Mouse (Mus musculus) granulocyte monocyte progenitor cell, adult 5-6 weeks (primary cell): ENCODE results near the gene Strn4. TPM values are rescaled to one million over a fixed set of nuclear protein-coding genes. Genes with fewer than 3 reads are reported as not detected.

ENCODE experiments used
- ATAC-seq: replicated peaks from 2 replicates; pipeline ENCODE4 v1.8.0; 2016; ENCODE audit warnings: mild to moderate bottlenecking, moderate TSS enrichment, inconsistent platforms; ENCODE audit not compliant: poor library complexity, severe bottlenecking
- total RNA-seq, 2 experiments: library from RNA; stranded (forward) in 1 of 2; stranded (reverse) in 1 of 2; fragments of 200-712, 200-1000 nt in 1 of 2; fragments of >200 nt in 1 of 2; fragmentation: Nextera tagmentation in 1 of 2; gene quantifications; 2 replicates each; pipeline ENCODE4 v1.2.3; 2014 to 2017

The Strn4 gene
- total RNA-seq, 2 experiments from 2014 or later, result 47.0 to 50.4 TPM

DNA sequence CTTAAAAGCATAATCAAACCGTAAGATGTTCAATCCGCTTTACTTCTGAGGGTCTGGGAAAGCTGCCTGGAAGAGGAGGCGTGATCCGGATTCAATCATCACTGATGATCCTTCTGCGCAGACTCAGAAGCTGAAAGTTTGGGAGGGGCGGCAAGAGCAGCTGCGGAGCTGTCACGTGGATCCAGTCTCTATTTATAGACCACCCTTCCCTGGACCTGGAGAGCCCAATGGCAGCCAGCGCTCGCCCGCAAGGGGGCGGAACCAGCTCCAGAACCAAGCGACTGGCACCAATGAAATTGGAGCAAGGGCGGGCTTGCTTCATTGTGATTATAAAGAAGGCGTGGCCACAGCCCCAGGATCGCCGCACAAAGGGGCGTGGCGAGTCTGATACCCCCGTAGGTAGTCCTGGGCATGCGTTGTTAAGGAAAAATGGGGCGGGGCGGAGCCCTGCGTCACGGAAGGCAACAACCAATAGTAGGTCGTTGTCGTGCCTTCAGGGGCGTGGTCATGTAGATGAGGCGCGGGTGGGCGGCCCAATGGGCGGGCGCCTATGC lies 59.1 kb downstream of the Strn4 start:
- ATAC-seq, result peak; percentile 85

DNA sequence AGATGAGACGGTGACA lies 59.4 kb downstream of the Strn4 start, which contains the start of gene Dact3:
Dact3 (plus strand) TSS at position 8 of the 16 bp plus-strand sequence.
- ATAC-seq, result no peak

DNA sequence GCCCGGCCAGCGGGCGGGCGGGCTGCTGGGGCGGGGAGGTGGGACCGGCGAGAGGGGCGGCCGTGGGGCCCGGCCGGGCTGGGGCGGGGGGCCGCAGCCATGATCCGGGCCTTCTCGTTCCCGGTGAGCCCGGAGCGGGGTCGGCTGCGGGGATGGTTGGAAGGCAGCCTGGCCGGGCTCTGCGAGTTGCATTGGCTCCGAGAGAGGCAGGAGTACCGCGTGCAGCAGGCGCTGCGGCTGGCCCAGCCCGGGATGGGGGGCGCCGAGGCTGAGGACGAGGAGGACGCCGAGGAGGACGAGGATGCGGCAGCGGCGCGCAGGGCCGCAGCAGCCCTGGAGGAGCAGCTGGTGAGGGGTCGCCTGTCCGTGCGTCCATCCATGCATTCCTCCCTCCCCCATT lies 59.6 kb downstream of the Strn4 start:
- ATAC-seq, result 0 out of 2 replicates have a peak, but pooled peaks have one; percentile 0

DNA sequence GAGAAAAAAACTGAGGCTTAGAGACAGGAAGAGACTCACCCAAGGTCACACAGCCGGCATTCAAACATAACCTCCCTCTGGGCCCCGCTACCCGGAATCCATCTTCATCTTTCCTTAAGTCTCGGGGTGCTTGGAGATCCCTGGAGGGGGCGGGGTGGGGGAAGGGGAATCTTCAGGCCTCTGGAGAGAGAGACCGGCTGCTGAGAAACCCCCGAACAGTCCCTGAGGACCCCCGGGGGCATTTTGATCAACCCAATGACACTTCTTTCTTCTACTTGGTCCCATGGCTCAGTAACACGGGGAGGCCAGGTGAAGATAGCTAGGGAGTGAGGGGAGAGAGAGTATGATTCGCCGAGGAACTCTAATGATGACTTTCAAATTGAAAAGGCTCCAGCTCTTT lies 60.3 kb downstream of the Strn4 start:
- no peak for ATAC-seq

DNA sequence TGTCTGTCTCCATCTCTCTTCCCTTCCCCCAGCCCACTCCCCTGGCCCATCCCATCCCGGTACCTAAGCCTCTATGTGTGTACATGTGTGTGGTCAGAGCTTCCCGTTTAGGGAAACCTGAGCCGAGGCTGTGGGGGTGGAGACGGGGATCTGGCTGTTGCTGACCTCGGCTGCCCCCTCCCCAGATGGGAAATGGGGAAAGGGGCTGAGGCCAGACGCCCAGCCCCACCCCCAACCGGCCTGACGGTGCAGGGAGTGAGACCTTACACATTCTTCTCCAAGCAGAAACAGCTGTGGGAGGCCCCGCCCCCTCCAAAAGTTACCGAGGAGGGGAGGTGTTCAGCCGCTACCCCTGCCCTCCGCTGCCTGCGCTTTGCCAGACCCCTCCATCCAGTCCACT lies 60.9 kb downstream of the Strn4 start:
- ATAC-seq, result peak; percentile 10

DNA sequence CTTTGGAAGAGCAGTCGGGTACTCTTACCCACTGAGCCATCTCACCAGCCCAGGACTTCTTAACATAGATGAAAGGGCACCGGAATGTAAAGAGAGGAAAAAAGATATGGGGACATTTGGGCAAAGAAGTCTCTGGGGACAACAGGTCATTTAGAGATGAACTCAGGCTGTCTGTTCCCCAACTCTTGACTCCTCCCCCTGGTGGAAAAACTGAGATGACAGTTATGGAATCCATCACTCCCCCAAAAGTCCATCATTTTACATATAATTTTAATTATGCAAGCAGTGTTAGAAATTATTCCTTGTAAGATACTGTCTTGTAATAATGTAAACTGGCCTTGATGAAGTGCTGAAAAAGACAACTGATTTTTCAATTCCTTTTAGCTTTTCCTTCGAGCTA lies 62.0 kb downstream of the Strn4 start:
- ATAC-seq, result no peak

DNA sequence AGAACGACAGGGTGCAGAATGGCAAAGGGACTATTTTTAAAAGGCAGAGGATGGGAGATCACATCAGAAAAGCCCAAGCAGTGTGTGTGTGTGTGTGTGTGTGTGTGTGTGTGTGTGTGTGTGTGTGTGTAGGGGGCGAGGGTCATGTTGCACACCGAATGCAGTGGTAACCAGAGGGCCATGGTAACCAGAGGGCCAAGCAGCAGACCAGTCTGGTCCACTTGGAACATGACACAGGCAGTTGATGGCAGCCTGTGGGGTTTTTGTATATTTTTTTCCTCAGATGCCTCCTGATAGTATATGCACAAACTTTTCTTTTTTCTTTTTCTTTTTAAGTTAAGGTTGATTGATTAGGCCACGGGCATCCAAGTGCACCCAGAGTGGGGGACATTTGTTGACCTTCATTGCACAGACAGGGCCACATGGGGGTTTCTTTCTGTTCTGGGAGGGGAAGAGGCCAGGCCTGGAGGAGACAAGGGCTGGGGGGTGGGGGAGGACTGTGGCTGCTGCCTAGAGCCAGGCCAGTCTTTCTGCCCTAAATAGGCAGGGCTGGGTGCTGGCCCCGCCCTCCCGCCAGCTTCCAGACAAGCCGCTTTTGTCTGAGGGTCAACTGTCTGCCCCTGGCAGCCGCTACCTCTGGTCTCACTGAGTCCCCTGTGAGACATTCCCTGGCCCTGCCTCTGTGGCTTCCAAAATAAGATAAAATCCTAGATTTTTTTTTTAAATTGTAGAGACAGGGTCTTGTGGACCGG lies 64.3 kb downstream of the Strn4 start:
- no peak for ATAC-seq

DNA sequence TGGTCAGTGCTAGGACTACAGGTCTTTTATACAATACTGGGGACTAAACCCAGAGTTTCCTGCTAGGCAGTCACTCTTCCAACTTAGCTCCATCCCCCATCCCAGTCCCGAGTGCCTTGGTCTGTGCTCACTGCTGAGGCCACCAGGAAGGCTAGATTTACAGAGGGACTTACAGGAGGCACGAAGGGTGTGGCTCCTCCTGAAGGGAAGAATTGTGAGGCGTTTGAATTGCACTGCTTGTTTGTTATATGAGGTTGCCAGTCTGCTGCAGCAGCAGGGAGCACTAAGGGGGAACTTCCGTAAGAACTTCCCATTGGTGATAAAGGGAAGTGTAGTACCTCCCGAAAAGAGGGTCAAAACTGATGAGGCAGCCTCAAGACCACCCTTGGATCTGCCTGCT lies 64.9 kb downstream of the Strn4 start:
- ATAC-seq, result no peak

DNA sequence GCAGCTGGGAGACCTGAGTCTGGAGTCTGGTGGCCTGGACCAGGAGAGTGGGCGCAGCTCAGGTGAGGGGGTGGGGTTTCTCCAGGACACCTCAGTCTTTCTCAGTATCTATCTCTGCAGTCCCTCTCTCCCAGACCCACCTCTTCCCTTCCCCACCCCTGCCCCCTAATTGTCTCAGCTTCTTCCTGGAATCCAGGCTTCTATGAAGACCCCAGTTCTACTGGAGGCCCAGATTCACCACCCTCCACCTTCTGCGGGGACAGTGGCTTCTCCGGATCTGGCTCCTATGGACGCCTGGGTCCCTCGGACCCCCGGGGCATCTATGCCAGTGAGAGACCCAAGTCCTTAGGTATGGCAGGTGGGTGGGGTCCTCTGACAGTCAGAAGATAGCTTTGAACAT lies 67.5 kb downstream of the Strn4 start:
- ATAC-seq, result no peak

DNA sequence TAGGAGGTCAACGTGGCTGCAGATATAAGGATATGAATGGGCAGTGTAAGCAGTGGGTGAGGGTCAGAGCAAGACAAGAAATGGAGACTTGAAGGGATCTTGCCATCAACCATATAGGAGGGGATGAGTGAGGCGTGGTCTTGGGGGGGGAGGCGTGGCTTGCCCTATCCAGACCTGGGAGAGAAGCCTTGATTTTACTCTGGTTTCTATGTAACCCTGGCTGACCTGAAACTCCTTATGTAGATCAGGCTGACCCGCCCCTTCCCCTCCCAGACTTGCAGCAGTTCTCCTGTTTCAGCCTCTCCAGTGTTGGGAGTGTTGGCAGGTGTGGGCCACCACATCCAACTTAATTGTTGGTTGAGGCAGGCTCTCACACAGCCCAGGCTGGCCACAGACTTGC lies 68.6 kb downstream of the Strn4 start:
- ATAC-seq, result no peak

DNA sequence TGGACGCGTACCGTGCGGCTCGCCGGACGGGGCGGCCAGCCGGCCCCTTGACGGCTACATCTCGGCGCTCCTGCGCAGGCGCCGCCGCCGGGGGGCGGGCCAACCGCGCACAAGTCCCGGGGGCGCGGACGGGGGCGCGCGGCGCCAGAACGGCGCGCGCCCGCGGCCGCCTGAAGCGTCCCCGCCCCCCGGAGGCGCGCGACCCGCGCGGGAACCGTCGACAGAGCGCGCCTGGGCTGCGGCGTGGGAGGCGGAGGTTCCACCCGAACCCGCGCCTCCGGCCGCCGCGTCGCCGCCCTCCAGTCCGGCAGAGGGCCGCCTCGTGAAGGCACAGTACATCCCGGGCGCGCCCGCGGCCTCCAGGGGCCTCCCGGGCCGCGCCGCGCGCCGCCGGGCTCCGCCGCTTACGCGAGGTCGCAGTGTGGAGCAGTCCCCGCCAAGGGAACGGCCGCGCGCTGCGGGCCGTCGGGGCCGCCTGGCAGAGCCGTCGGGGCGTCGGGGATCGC lies 69.6 kb downstream of the Strn4 start:
- ATAC-seq, result peak; percentile 24; the same call in 1 of the 2 replicates

DNA sequence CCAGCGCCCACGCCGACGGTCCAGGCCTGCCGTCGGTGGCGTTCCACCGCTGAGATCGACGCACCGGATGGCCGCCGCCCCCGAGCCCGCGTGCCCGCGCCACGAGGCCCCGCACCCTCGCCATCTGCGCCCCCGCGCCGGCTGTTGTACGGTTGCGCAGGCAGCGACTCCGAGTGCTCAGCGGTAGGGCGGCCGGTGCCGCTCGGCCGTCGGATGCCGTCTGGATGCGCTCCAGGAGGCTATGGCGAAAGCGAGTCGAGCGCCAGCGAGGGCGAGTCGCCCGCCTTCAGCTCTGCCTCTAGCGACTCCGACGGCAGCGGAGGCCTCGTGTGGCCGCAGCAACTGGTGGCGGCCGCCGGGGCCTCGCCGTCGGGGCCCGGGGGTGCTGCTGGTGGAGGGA lies 70.2 kb downstream of the Strn4 start:
- no peak for ATAC-seq

Other genes with a start within 250 kb of the Strn4 start
- 7.6 and 10.9 TPM in 2 replicates for gene Arhgap35, start 200.9 kb upstream of the Strn4 start, total RNA-seq (2014; fragmentation: Nextera tagmentation)
- 6.6 and 7.6 TPM in 2 replicates for gene Arhgap35, start 200.9 kb upstream of the Strn4 start, total RNA-seq (2017)
- gene Ceacam15, start 140.2 kb upstream of the Strn4 start, total RNA-seq (2014; fragmentation: Nextera tagmentation), result not detected in 2 replicates
- gene Ceacam15, start 140.2 kb upstream of the Strn4 start, total RNA-seq (2017), result not detected in 2 replicates
- gene Ceacam9, start 94.0 kb upstream of the Strn4 start, total RNA-seq (2014; fragmentation: Nextera tagmentation), result not detected in 2 replicates
- gene Ceacam9, start 94.0 kb upstream of the Strn4 start, total RNA-seq (2017), result not detected in 2 replicates
- gene Ap2s1, start 77.5 kb upstream of the Strn4 start, total RNA-seq (2014; fragmentation: Nextera tagmentation), result 141 and 168 TPM in 2 replicates
- 102 and 128 TPM in 2 replicates for gene Ap2s1, start 77.5 kb upstream of the Strn4 start, total RNA-seq (2017)
- 110 and 118 TPM in 2 replicates for gene Slc1a5, start 34.5 kb upstream of the Strn4 start, total RNA-seq (2014; fragmentation: Nextera tagmentation)
- 46.4 and 47.2 TPM in 2 replicates for gene Slc1a5, start 34.5 kb upstream of the Strn4 start, total RNA-seq (2017)
- 8.1 and 10.5 TPM in 2 replicates for gene Fkrp, start 843 bp downstream of the Strn4 start, total RNA-seq (2014; fragmentation: Nextera tagmentation)
- gene Fkrp, start 843 bp downstream of the Strn4 start, total RNA-seq (2017), result 9.3 and 11.0 TPM in 2 replicates
- gene Prkd2, start 27.0 kb downstream of the Strn4 start, total RNA-seq (2014; fragmentation: Nextera tagmentation), result 9.6 and 14.6 TPM in 2 replicates
- gene Prkd2, start 27.0 kb downstream of the Strn4 start, total RNA-seq (2017), result 3.4 and 11.9 TPM in 2 replicates
- not detected in 2 replicates for gene Dact3, start 59.4 kb downstream of the Strn4 start, total RNA-seq (2014; fragmentation: Nextera tagmentation)
- gene Dact3, start 59.4 kb downstream of the Strn4 start, total RNA-seq (2017), result 0.31 and 0.69 TPM in 2 replicates
- gene Gng8, start 75.9 kb downstream of the Strn4 start, total RNA-seq (2014; fragmentation: Nextera tagmentation), result not detected in 2 replicates
- gene Gng8, start 75.9 kb downstream of the Strn4 start, total RNA-seq (2017), result 0.26 and 0.62 TPM in 2 replicates
- 1.1 and 1.2 TPM in 2 replicates for gene Ptgir, start 90.6 kb downstream of the Strn4 start, total RNA-seq (2014; fragmentation: Nextera tagmentation)
- 2.2 and 2.6 TPM in 2 replicates for gene Ptgir, start 90.6 kb downstream of the Strn4 start, total RNA-seq (2017)
- 188 and 246 TPM in 2 replicates for gene Calm3, start 108.2 kb downstream of the Strn4 start, total RNA-seq (2014; fragmentation: Nextera tagmentation)
- gene Calm3, start 108.2 kb downstream of the Strn4 start, total RNA-seq (2017), result 463 and 465 TPM in 2 replicates
- not detected in 2 replicates for gene Pnmal2, start 128.8 kb downstream of the Strn4 start, total RNA-seq (2014; fragmentation: Nextera tagmentation)
- 0.04 TPM in 1 of 2 replicates, not detected in the other for gene Pnmal2, start 128.8 kb downstream of the Strn4 start, total RNA-seq (2017)
- gene Pnmal1, start 143.8 kb downstream of the Strn4 start, total RNA-seq (2014; fragmentation: Nextera tagmentation), result not detected in 2 replicates
- gene Pnmal1, start 143.8 kb downstream of the Strn4 start, total RNA-seq (2017), result not detected in 2 replicates
- 0.09 TPM in 1 of 2 replicates, not detected in the other for gene Gm42372, start 167.2 kb downstream of the Strn4 start, total RNA-seq (2014; fragmentation: Nextera tagmentation)
- 0.04 TPM in 1 of 2 replicates, not detected in the other for gene Gm42372, start 167.2 kb downstream of the Strn4 start, total RNA-seq (2017)
- 4.6 and 4.9 TPM in 2 replicates for gene Ccdc8, start 176.8 kb downstream of the Strn4 start, total RNA-seq (2014; fragmentation: Nextera tagmentation)
- 4.8 and 6.5 TPM in 2 replicates for gene Ccdc8, start 176.8 kb downstream of the Strn4 start, total RNA-seq (2017)
- gene Ppp5c, start 212.0 kb downstream of the Strn4 start, total RNA-seq (2014; fragmentation: Nextera tagmentation), result 96.2 and 123 TPM in 2 replicates
- gene Ppp5c, start 212.0 kb downstream of the Strn4 start, total RNA-seq (2017), result 81.0 and 89.8 TPM in 2 replicates
- 0.04 and 1.1 TPM in 2 replicates for gene Hif3a, start 246.5 kb downstream of the Strn4 start, total RNA-seq (2014; fragmentation: Nextera tagmentation)
- gene Hif3a, start 246.5 kb downstream of the Strn4 start, total RNA-seq (2017), result 0.05 and 0.47 TPM in 2 replicates